Mouse (Mus musculus) hindbrain, postnatal 0 days (tissue): ENCODE measurements around the gene Cybrd1. TPM values are rescaled to one million over a fixed set of nuclear protein-coding genes. Genes with fewer than 3 reads are reported as not detected.

Experiments
- ATAC-seq: fragments of 200-750 bp; cut with Nextera tagmentation; 2 replicates; pipeline ENCODE4 v1.8.0; 2017; ENCODE audit warnings: mild to moderate bottlenecking, moderate TSS enrichment, moderate library complexity
- DNase-seq: peaks from one replicate; pipeline ENCODE4 v3.0.0-alpha.2; 2015; ENCODE audit warnings: low spot score
- H3K27ac ChIP-seq: fragments of 300-500 bp; sonication (generic); 2 replicates; pipeline ENCODE4 v1.5.1; 2014; ENCODE audit warnings: mild to moderate bottlenecking
- H3K27me3 ChIP-seq: fragments of 300-500 bp; sonication (generic); 2 replicates; pipeline ENCODE4 v1.6.1; 2014; ENCODE audit warnings: low read length, mixed read lengths; ENCODE audit not compliant: insufficient read depth
- H3K36me3 ChIP-seq: fragments of 300-500 bp; sonication (generic); 2 replicates; pipeline ENCODE4 v1.6.1; 2014; ENCODE audit warnings: low read length, mixed read lengths; ENCODE audit not compliant: insufficient read depth
- H3K4me1 ChIP-seq: fragments of 300-500 bp; sonication (generic); 2 replicates; pipeline ENCODE4 v1.6.1; 2014; ENCODE audit warnings: antibody characterized with exemption, low read length, mixed read lengths; ENCODE audit not compliant: insufficient read depth
- H3K4me2 ChIP-seq: fragments of 300-500 bp; sonication (generic); 2 replicates; pipeline ENCODE4 v1.6.1; 2014; ENCODE audit warnings: low read depth, mild to moderate bottlenecking, low read length, moderate library complexity, mixed read lengths
- H3K4me3 ChIP-seq: fragments of 300-500 bp; sonication (generic); 2 replicates; pipeline ENCODE4 v1.5.1; 2014; ENCODE audit warnings: low read length
- H3K9ac ChIP-seq: fragments of 300-500 bp; sonication (generic); replicated peaks from 2 replicates; pipeline ENCODE4 v1.6.1; 2014; ENCODE audit warnings: mild to moderate bottlenecking, low read length, moderate library complexity, mixed read lengths
- H3K9me3 ChIP-seq: fragments of 300-500 bp; sonication (generic); 2 replicates; pipeline ENCODE4 v1.6.1; 2016; ENCODE audit warnings: low read length, mixed read lengths
- CTCF ChIP-seq: IDR thresholded peaks from 2 replicates; pipeline ENCODE4 v1.5.1; 2016; ENCODE audit warnings: antibody characterized with exemption, control low read depth, low read depth
- WGBS: fragments of 180-500 bp; shearing (Covaris S2); extraction: QIAGEN DNeasy Blood & Tissue Kit; methylation state at CpG from one replicate; pipeline ENCODE4 v1.1.7; 2014; 5-methylcytosine and 5-hydroxymethylcytosine counted together
- polyA plus RNA-seq: library from polyadenylated mRNA; unstranded; fragments of >200 nt; fragmentation: Nextera tagmentation; extraction: Ambion mirVana; gene quantifications from 2 replicates; pipeline ENCODE4 v1.2.1, GENCODE M21; 2015
- total RNA-seq: library from RNA; depleted of rRNA; stranded (reverse); fragments of >200 nt; gene quantifications from 2 replicates; pipeline ENCODE4 v1.2.3, GENCODE M21; 2014

The Cybrd1 gene
- total and polyA plus RNA-seq, 2 experiments from 2014 or later = 4.5 to 11.3 TPM

GRCm38 (mm10) chr2:71089766-71090165, 28.0 kb upstream of the Cybrd1 start:
- H3K27ac ChIP-seq = no peak overlapping the region
- no peak overlapping the region for H3K4me2 ChIP-seq
- no peaks in the 10 kb centered on the region for H3K4me1 ChIP-seq
- 81% methylated on average over 3 of the region's 3 CpGs for WGBS
- H3K9ac ChIP-seq = no peak overlapping the region
- TF ChIP-seq CTCF = no peak
- no peak for DNase-seq
- no peaks in the 10 kb centered on the region for H3K9me3 ChIP-seq
- no peak for ATAC-seq
- H3K36me3 ChIP-seq = peaks cover 7% of the 10 kb centered on the region; the same call in 1 of the 2 replicates
- H3K4me3 ChIP-seq = no peak overlapping the region
- H3K27me3 ChIP-seq = no peaks in the 10 kb centered on the region

- no peak for ATAC-seq
- 84% methylated on average over 4 of the region's 4 CpGs for WGBS
- no peak overlapping the region for H3K4me2 ChIP-seq
- no peak overlapping the region for H3K4me3 ChIP-seq
- H3K9me3 ChIP-seq = no peaks in the 10 kb centered on the region
- H3K27ac ChIP-seq = no peak overlapping the region
- no peaks in the 10 kb centered on the region for H3K27me3 ChIP-seq
- no peak overlapping the region for H3K9ac ChIP-seq
- peaks cover 7% of the 10 kb centered on the region; the same call in 1 of the 2 replicates for H3K36me3 ChIP-seq
- H3K4me1 ChIP-seq = no peaks in the 10 kb centered on the region
- peak; percentile 22 for DNase-seq
- TF ChIP-seq CTCF = peak; percentile 43
Observed at GRCm38 (mm10) chr2:71090660-71091445, 26.9 kb upstream of the Cybrd1 start.

GRCm38 (mm10) chr2:71096170-71096569, 21.6 kb upstream of the Cybrd1 start:
- WGBS = 85% methylated on average over 7 of the region's 7 CpGs
- Histone ChIP-seq H3K4me1 (no peaks in the 10 kb centered on the region), H3K4me2 (no peak overlapping the region), H3K9ac (no peak overlapping the region), H3K27ac (no peak overlapping the region), H3K4me3 (no peak overlapping the region), H3K9me3 (no peaks in the 10 kb centered on the region), H3K27me3 (no peaks in the 10 kb centered on the region), H3K36me3 (peaks cover 5% of the 10 kb centered on the region; the same call in 1 of the 2 replicates)
- ATAC-seq = no peak
- TF ChIP-seq CTCF = no peak
- no peak for DNase-seq

- H3K9me3 ChIP-seq = no peaks in the 10 kb centered on the region
- no peak overlapping the region for H3K9ac ChIP-seq
- H3K4me2 ChIP-seq = no peak overlapping the region
- H3K27me3 ChIP-seq = no peaks in the 10 kb centered on the region
- H3K4me3 ChIP-seq = no peak overlapping the region
- 73% methylated on average over 10 of the region's 10 CpGs for WGBS
- TF ChIP-seq CTCF = no peak
- H3K27ac ChIP-seq = no peak overlapping the region
- no peaks in the 10 kb centered on the region for H3K4me1 ChIP-seq
- peaks cover 5% of the 10 kb centered on the region; the same call in 1 of the 2 replicates for H3K36me3 ChIP-seq
- DNase-seq (no peak), ATAC-seq (no peak)
Observed at GRCm38 (mm10) chr2:71102621-71103291, 15.0 kb upstream of the Cybrd1 start.

- no peaks in the 10 kb centered on the region for H3K4me1 ChIP-seq
- H3K9me3 ChIP-seq = no peaks in the 10 kb centered on the region
- H3K4me2 ChIP-seq = no peak overlapping the region
- no peak overlapping the region for H3K9ac ChIP-seq
- H3K4me3 ChIP-seq = no peak overlapping the region
- H3K27ac ChIP-seq = no peak overlapping the region
- no peak for ATAC-seq
- TF ChIP-seq CTCF = no peak
- no peak for DNase-seq
- 91% methylated on average over 4 of the region's 4 CpGs for WGBS
- H3K27me3 ChIP-seq = no peaks in the 10 kb centered on the region
- H3K36me3 ChIP-seq = peaks cover 5% of the 10 kb centered on the region; the same call in 1 of the 2 replicates
Observed at GRCm38 (mm10) chr2:71103292-71103680, 14.4 kb upstream of the Cybrd1 start.

GRCm38 (mm10) chr2:71104696-71105095, 13.0 kb upstream of the Cybrd1 start:
- no peak for DNase-seq
- Histone ChIP-seq H3K4me1 (no peaks in the 10 kb centered on the region), H3K27ac (no peak overlapping the region), H3K4me3 (no peak overlapping the region), H3K9ac (no peak overlapping the region), H3K27me3 (no peaks in the 10 kb centered on the region), H3K4me2 (no peak overlapping the region), H3K9me3 (no peaks in the 10 kb centered on the region), H3K36me3 (peaks cover 5% of the 10 kb centered on the region; the same call in 1 of the 2 replicates)
- TF ChIP-seq CTCF = no peak
- ATAC-seq = no peak
- 59% methylated on average over 3 of the region's 3 CpGs for WGBS
